Mouse (Mus musculus): ENCODE results near the gene Skida1. TPM values are rescaled to one million over a fixed set of nuclear protein-coding genes. Genes with fewer than 3 reads are reported as not detected.

The Skida1 gene
- total RNA-seq, 2 experiments from 2014 or later, result 15.6 to 16.0 TPM

GRCm38 (mm10) chr2:18055929-18056785 lies 7.3 kb upstream of the Skida1 start:
- DNase-seq (ENCODE audit: low spot score in 2 of 2), result peak; percentile 82 to 93

- no peak for DNase-seq (ENCODE audit: low spot score in 2 of 2)
Observed at GRCm38 (mm10) chr2:18055016-18055928, 6.4 kb upstream of the Skida1 start, which contains the start of gene Mllt10. Gene Mllt10, plus strand, starts transcription at chr2:18055237.

GRCm38 (mm10) chr2:18053951-18054530 lies 5.2 kb upstream of the Skida1 start:
- DNase-seq (ENCODE audit: low spot score in 2 of 2), result peak in 1 of 2 experiments; percentile 58

GRCm38 (mm10) chr2:18053243-18053950 lies 4.5 kb upstream of the Skida1 start:
- no peak for DNase-seq (ENCODE audit: low spot score in 2 of 2)

- no peak for DNase-seq (ENCODE audit: low spot score in 2 of 2)
Observed at GRCm38 (mm10) chr2:18052581-18052980, 3.7 kb upstream of the Skida1 start.

GRCm38 (mm10) chr2:18051831-18052170 lies 3.0 kb upstream of the Skida1 start:
- DNase-seq (ENCODE audit: low spot score in 2 of 2), result no peak

GRCm38 (mm10) chr2:18051026-18051830 lies 2.4 kb upstream of the Skida1 start:
- no peak for DNase-seq (ENCODE audit: low spot score in 2 of 2)

- no peak for DNase-seq (ENCODE audit: low spot score in 2 of 2)
Observed at GRCm38 (mm10) chr2:18050541-18050985, 1.7 kb upstream of the Skida1 start.

GRCm38 (mm10) chr2:18050018-18050417 lies 1.2 kb upstream of the Skida1 start:
- no peak for DNase-seq (ENCODE audit: low spot score in 2 of 2)

GRCm38 (mm10) chr2:18049279-18049821 lies 499 bp upstream of the Skida1 start:
- no peak for DNase-seq (ENCODE audit: low spot score in 2 of 2)

GRCm38 (mm10) chr2:18047646-18048452 lies 1.0 kb downstream of the Skida1 start:
- DNase-seq (ENCODE audit: low spot score in 2 of 2), result peak; percentile 60 to 77

- DNase-seq (ENCODE audit: low spot score in 2 of 2), result peak; percentile 57 to 72
Observed at GRCm38 (mm10) chr2:18046758-18047645, 1.8 kb downstream of the Skida1 start.

- DNase-seq (ENCODE audit: low spot score in 2 of 2), result no peak
Observed at GRCm38 (mm10) chr2:18046186-18046585, 2.7 kb downstream of the Skida1 start.

GRCm38 (mm10) chr2:18045781-18046181 lies 3.1 kb downstream of the Skida1 start:
- DNase-seq (ENCODE audit: low spot score in 2 of 2), result no peak

- no peak for DNase-seq (ENCODE audit: low spot score in 2 of 2)
Observed at GRCm38 (mm10) chr2:18045143-18045780, 3.6 kb downstream of the Skida1 start.

- DNase-seq (ENCODE audit: low spot score in 2 of 2), result no peak
Observed at GRCm38 (mm10) chr2:18041199-18041885, 7.5 kb downstream of the Skida1 start.
